8 mouse cellular contexts compared by ENCODE assay signal in the genomic region with DNA sequence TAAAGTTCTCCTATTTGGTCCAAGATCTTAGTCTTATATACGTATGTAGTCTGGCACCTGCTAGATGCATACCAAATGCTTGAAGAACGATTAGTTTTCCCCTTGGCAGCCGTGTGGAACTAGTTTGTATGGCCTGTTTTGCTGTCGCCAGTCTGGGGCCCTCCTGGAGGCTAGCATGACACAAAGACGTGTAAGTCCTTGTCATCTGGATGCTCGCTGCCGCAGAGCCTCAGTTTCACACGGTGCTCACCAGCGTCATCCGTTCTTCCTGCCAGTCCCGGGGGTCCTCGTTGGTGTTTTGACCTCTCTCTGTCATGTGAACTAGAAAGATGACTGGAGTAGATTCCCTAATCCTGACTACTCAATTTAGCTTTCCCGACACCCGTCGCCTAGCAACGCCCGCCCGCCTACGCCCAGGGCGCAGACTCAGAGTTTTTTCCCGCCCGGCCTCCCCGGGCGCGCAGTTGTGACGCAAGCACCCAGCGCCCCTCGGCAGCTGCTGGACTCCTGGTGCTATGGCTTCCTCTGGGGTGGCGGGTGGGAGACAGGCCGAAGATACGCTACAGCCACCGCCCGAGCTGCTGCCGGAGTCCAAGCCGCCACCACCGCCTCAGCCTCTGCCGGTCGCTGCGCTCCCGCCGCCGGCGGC. TPM values are rescaled to one million over a fixed set of nuclear protein-coding genes. Genes with fewer than 3 reads are reported as not detected.
DNase-seq lines count a peak whose midpoint lies in the region; ATAC-seq and TF ChIP-seq lines count a peak whose summit lies in the region.

A gene (plus strand): TSS at position 455 of the 649 bp plus-strand sequence.

- no peaks in the 10 kb centered on the region for H3K27me3 ChIP-seq in MEL (ENCODE audit: control insufficient read depth in 1 of 2, insufficient read depth in 2 of 2, low read length in 2 of 2)
- H3K27me3 ChIP-seq in cerebellum, adult 2 months (ENCODE audit: control insufficient read depth, insufficient read depth, low read length) = no peaks in the 10 kb centered on the region
- H3K27me3 ChIP-seq in lung, postnatal 0 days (replicated peaks; ENCODE audit: insufficient read depth, low read length) = no peaks in the 10 kb centered on the region

- peak within 1 kb of the TSS; percentile 66 to 89 for H3K4me3 ChIP-seq in MEL (ENCODE audit: control insufficient read depth in 1 of 2, insufficient read depth in 1 of 2, low read depth in 2 of 2, low read length in 2 of 2)
- H3K4me3 ChIP-seq in cerebellum, adult 2 months (replicated peaks; ENCODE audit: insufficient read depth, low read depth, low read length) = peak within 1 kb of the TSS; percentile 95
- peak within 1 kb of the TSS; percentile 91 for H3K4me3 ChIP-seq in lung, postnatal 0 days (ENCODE audit: low read depth, low read length)

- H3K4me2 ChIP-seq in lung, postnatal 0 days (replicated peaks; ENCODE audit: low read depth, low read length) = peak within 1 kb of the TSS; percentile 73

- DNase-seq in MEL (ENCODE audit: low read depth, low spot score) = peak; percentile 97
- peak; percentile 92 to 94 for DNase-seq in cerebellum, adult 2 months
- DNase-seq in forelimb bud, embryonic 11.5 days (ENCODE audit: low read depth, low spot score) = peak; percentile 91
- peak; percentile 94 for DNase-seq in layer of hippocampus, adult 9-11 months
- DNase-seq in lung, postnatal 0 days (ENCODE audit: low spot score) = peak; percentile 96
- peak; percentile 97 for DNase-seq in ovary, postnatal 14 days (ENCODE audit: low spot score)
- peak; percentile 93 for DNase-seq in thymus, postnatal 14 days

- peak; percentile 81 to 89 for TF ChIP-seq POLR2A in MEL (IDR thresholded peaks at IDR 0.05; ENCODE audit: control insufficient read depth in 1 of 2, insufficient read depth in 1 of 2, low read depth in 1 of 2, low read length in 2 of 2, poor library complexity in 1 of 2)
- TF ChIP-seq POLR2A in cerebellum, adult 2 months (IDR thresholded peaks at IDR 0.05; ENCODE audit: borderline replicate concordance, insufficient read depth, low read length) = peak; percentile 43; the same call in 1 of the 2 replicates

- peaks cover 25% of the 10 kb centered on the region for H3K79me2 ChIP-seq in MEL (ENCODE audit: control insufficient read depth, insufficient read depth, low read length, poor library complexity)

- TF ChIP-seq RAD21 in MEL (IDR thresholded peaks at IDR 0.05; ENCODE audit: low read depth, low read length) = no peak

- H3K9me3 ChIP-seq in MEL (replicated peaks; ENCODE audit: insufficient read depth, low read length) = no peaks in the 10 kb centered on the region
- H3K9me3 ChIP-seq in lung, postnatal 0 days (ENCODE audit: low read length) = no peaks in the 10 kb centered on the region

- ATAC-seq in hematopoietic stem cell, adult 5-6 weeks (replicated peaks in 1 of 2; ENCODE audit: insufficient read depth in 1 of 2, low FRiP score in 2 of 2, low TSS enrichment in 1 of 2, low read depth in 1 of 2, poor library complexity in 2 of 2, severe bottlenecking in 2 of 2) = peak; percentile 94 to 96
- ATAC-seq in lung, postnatal 0 days = peak; percentile 98

- peaks cover 0 to 13% of the 10 kb centered on the region in 2 experiments; a peak in 2 of 4 replicates for H3K36me3 ChIP-seq in MEL (ENCODE audit: control insufficient read depth in 1 of 2, insufficient read depth in 2 of 2, low read length in 2 of 2)
- no peaks in the 10 kb centered on the region for H3K36me3 ChIP-seq in lung, postnatal 0 days (ENCODE audit: insufficient read depth, low read length)

- no peak for TF ChIP-seq CTCF in MEL (IDR thresholded peaks at IDR 0.05 in 2 of 3, conservative IDR thresholded peaks at IDR 0.05 in 1 of 3; ENCODE audit: control insufficient read depth in 1 of 3, insufficient read depth in 1 of 3, low read depth in 2 of 3, low read length in 3 of 3, poor library complexity in 1 of 3, severe bottlenecking in 1 of 3)
- no peak for TF ChIP-seq CTCF in cerebellum, adult 2 months (IDR thresholded peaks at IDR 0.05; ENCODE audit: borderline replicate concordance, insufficient read depth, low read depth, low read length)
- TF ChIP-seq CTCF in lung, postnatal 0 days (IDR thresholded peaks at IDR 0.05) = peak; percentile 21; the same call in 1 of the 2 replicates

- WGBS in cerebellum, adult 2 months = under 1% methylated on average over 43 of the region's 43 CpGs
- WGBS in lung, postnatal 0 days = under 1% methylated on average over 43 of the region's 43 CpGs

- H3K27ac ChIP-seq in MEL (ENCODE audit: control insufficient read depth, low read depth, low read length) = peak within 1 kb of the TSS; percentile 48
- peak within 1 kb of the TSS; percentile 52 for H3K27ac ChIP-seq in cerebellum, adult 2 months (ENCODE audit: insufficient read depth, low read length)
- peak within 1 kb of the TSS; percentile 74 for H3K27ac ChIP-seq in lung, postnatal 0 days (ENCODE audit: low read length)

- 0 out of 4 replicates have a peak, but pooled peaks of 1 of the 2 experiments have one; percentile 2 for TF ChIP-seq EP300 in MEL (IDR thresholded peaks at IDR 0.05; ENCODE audit: low read depth in 1 of 2, low read length in 2 of 2)
- TF ChIP-seq EP300 in lung, postnatal 0 days (IDR thresholded peaks at IDR 0.05) = no peak

- peaks cover 3 to 15% of the 10 kb centered on the region in 2 experiments; a peak in 3 of 4 replicates for H3K4me1 ChIP-seq in MEL (ENCODE audit: control insufficient read depth in 1 of 2, insufficient read depth in 2 of 2, low read length in 2 of 2)
- H3K4me1 ChIP-seq in cerebellum, adult 2 months (ENCODE audit: control insufficient read depth, insufficient read depth, low read length) = no peaks in the 10 kb centered on the region; the same call in 1 of the 2 replicates
- peaks cover 5% of the 10 kb centered on the region; the same call in 1 of the 2 replicates for H3K4me1 ChIP-seq in lung, postnatal 0 days (ENCODE audit: insufficient read depth, low read depth, low read length)

- H3K9ac ChIP-seq in MEL (ENCODE audit: control insufficient read depth, low read depth, low read length, poor library complexity, severe bottlenecking) = peak within 1 kb of the TSS; percentile 90
- H3K9ac ChIP-seq in lung, postnatal 0 days (replicated peaks; ENCODE audit: low read depth) = peak within 1 kb of the TSS; percentile 79

TF ChIP-seq in MEL, 35 proteins besides CTCF, POLR2A, EP300 and RAD21:
- TF ChIP-seq MYC (IDR thresholded peaks at IDR 0.05; ENCODE audit: low read depth, low read length) (no peak), TCF12 (IDR thresholded peaks at IDR 0.05; ENCODE audit: low read depth, low read length) (no peak; the same call in 1 of the 2 replicates), TBP (IDR thresholded peaks at IDR 0.05; ENCODE audit: low read depth, low read length) (no peak; the same call in 1 of the 2 replicates), ELF1 (IDR thresholded peaks at IDR 0.05; ENCODE audit: low read depth, low read length) (no peak; the same call in 1 of the 2 replicates), TAL1 (IDR thresholded peaks at IDR 0.05; ENCODE audit: low read length) (no peak), KAT2A (conservative IDR thresholded peaks at IDR 0.05; ENCODE audit: low read depth, low read length) (no peak; the same call in 1 of the 2 replicates), NRF1 (IDR thresholded peaks at IDR 0.05; ENCODE audit: insufficient read depth, low read depth, low read length, poor library complexity, severe bottlenecking) (peak; percentile 86), GATA1 (IDR thresholded peaks at IDR 0.05; ENCODE audit: low read depth, low read length) (peak; percentile 24; the same call in 1 of the 2 replicates), MYB (IDR thresholded peaks at IDR 0.05; ENCODE audit: low read depth, low read length) (no peak), E2F4 (IDR thresholded peaks at IDR 0.05; ENCODE audit: borderline replicate concordance, low read depth, low read length) (peak; percentile 99), MAX (IDR thresholded peaks at IDR 0.05; ENCODE audit: low read length) (0 out of 2 replicates have a peak, but pooled peaks have one; percentile 44), POLR2AphosphoS5 (IDR thresholded peaks at IDR 0.05; ENCODE audit: borderline replicate concordance, low read depth, low read length) (no peak), USF1 (IDR thresholded peaks at IDR 0.05; ENCODE audit: low read depth, low read length) (no peak), MAZ (IDR thresholded peaks at IDR 0.05; ENCODE audit: low read depth, low read length) (no peak), NELFE (IDR thresholded peaks at IDR 0.05; ENCODE audit: low read depth, low read length) (peak; percentile 72), MXI1 (IDR thresholded peaks at IDR 0.05; ENCODE audit: low read depth, low read length) (peak; percentile 72), HCFC1 (IDR thresholded peaks at IDR 0.05; ENCODE audit: low read depth, low read length) (peak; percentile 92), MEF2A (IDR thresholded peaks at IDR 0.05; ENCODE audit: extremely low read depth, insufficient replicate concordance, low read depth, low read length, poor library complexity, severe bottlenecking) (no peak), CHD1 (IDR thresholded peaks at IDR 0.05; ENCODE audit: low read depth, low read length) (no peak), SIN3A (IDR thresholded peaks at IDR 0.05; ENCODE audit: low read length) (peak; percentile 98)

RNA-seq across cellular contexts. Expression of the gene that starts here (rescaled TPM):
- total RNA-seq in MEL (2012; rRNA removed) = 43.8 and 46.8 TPM in 2 replicates
- 10 to 100 TPM in 1 of 2 experiments, not detected in 1; 48.4 TPM for polyA plus RNA-seq in MEL (2012; ENCODE audit: insufficient read depth in 1 of 2, insufficient read length in 2 of 2, low read depth in 1 of 2, low replicate concordance in 2 of 2, missing spikeins in 1 of 2)
- polyA plus RNA-seq in cerebellum, adult 2 months (2012; rRNA removed) = 36.7 and 37.8 TPM in 2 replicates
- total RNA-seq in hematopoietic stem cell, adult 5-6 weeks (2017) = 19.6 and 20.4 TPM in 2 replicates
- polyA plus RNA-seq in lung, postnatal 0 days (2015; fragmentation: Nextera tagmentation; extraction: Ambion mirVana) = 29.0 and 31.3 TPM in 2 replicates

Comparison
In these comparisons a context has a peak if more than half of its experiments do, and no peak if none do; other contexts are left out.
1. Peak in every context shown above with its lines: DNase-seq, ATAC-seq, H3K4me3 ChIP-seq and H3K27ac ChIP-seq.